Mouse (Mus musculus) heart, postnatal 0 days (tissue): ENCODE measurements at regions not wholly inside any gene's neighbourhood (a gene's known extent, or its start where the extent isn't known, plus 50 kb on each side); places are given as distances from the start of the nearest gene placed in this dataset.

Source experiments
- ATAC-seq: fragments of 200-750 bp; cut with Nextera tagmentation; 2 replicates; pipeline ENCODE4 v1.8.0; 2017; ENCODE audit warnings: low read depth, moderate number of reproducible peaks, moderate library complexity; ENCODE audit not compliant: insufficient read depth
- DNase-seq: peaks from one replicate; pipeline ENCODE4 v3.0.0-alpha.2; 2016; ENCODE audit warnings: low spot score
- H3K27ac ChIP-seq: fragments of 300-500 bp; sonication (generic); 2 replicates; pipeline ENCODE4 v1.5.1; 2014; ENCODE audit warnings: low read depth, mild to moderate bottlenecking
- H3K27me3 ChIP-seq: fragments of 300-500 bp; sonication (generic); 2 replicates; pipeline ENCODE4 v1.6.1; 2014; ENCODE audit warnings: low read length, mixed read lengths; ENCODE audit not compliant: control insufficient read depth, insufficient read depth
- H3K36me3 ChIP-seq: fragments of 300-500 bp; sonication (generic); replicated peaks from 2 replicates; pipeline ENCODE4 v1.6.1; 2014; ENCODE audit warnings: low read length, mixed read lengths; ENCODE audit not compliant: control insufficient read depth, insufficient read depth
- H3K4me1 ChIP-seq: fragments of 300-500 bp; sonication (generic); 2 replicates; pipeline ENCODE4 v1.6.1; 2014; ENCODE audit warnings: antibody characterized with exemption; ENCODE audit not compliant: control insufficient read depth, insufficient read depth
- H3K4me2 ChIP-seq: fragments of 300-500 bp; sonication (generic); 2 replicates; pipeline ENCODE4 v1.6.1; 2014; ENCODE audit warnings: low read depth, mild to moderate bottlenecking, low read length, moderate library complexity
- H3K4me3 ChIP-seq: fragments of 300-500 bp; sonication (generic); 2 replicates; pipeline ENCODE4 v1.5.1; 2014; ENCODE audit warnings: low read depth, low read length
- H3K9ac ChIP-seq: fragments of 300-500 bp; sonication (generic); replicated peaks from 2 replicates; pipeline ENCODE4 v1.6.1; 2014; ENCODE audit warnings: low read depth, low read length, mixed read lengths
- H3K9me3 ChIP-seq: fragments of 300-500 bp; sonication (generic); replicated peaks from 2 replicates; pipeline ENCODE4 v1.6.1; 2016; ENCODE audit warnings: low read length; ENCODE audit not compliant: control insufficient read depth
- CTCF ChIP-seq: IDR thresholded peaks from 2 replicates; pipeline ENCODE4 v1.5.1; 2016; ENCODE audit warnings: antibody characterized with exemption, control low read depth, low read depth
- EP300 ChIP-seq: IDR thresholded peaks from 2 replicates; pipeline ENCODE4 v1.6.1; 2016; ENCODE audit warnings: antibody characterized with exemption, low read depth
- WGBS: fragments of 180-500 bp; shearing (Covaris S2); extraction: QIAGEN DNeasy Blood & Tissue Kit; methylation state at CpG from one replicate; pipeline ENCODE4 v1.1.7; 2014; 5-methylcytosine and 5-hydroxymethylcytosine counted together

DNA sequence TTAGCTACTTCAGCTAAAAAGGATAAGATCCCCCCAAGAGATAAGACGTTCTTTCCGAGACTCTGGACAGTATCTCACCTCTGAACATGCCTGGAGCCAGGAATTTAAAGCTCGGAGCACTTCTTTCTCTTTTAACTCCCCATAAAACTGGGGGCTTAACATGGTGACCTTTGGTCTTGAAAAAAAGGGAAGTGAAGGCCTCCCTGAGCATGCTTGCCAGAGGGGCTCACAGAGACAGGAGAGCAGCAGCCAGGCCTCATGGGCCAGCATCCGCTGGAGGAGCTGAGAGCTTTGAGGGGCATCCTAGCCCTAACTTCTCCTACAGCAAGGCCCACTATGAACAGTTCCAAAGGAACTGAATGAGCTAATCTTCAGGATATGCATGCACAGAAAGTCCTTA lies 471.7 kb downstream of the Ccdc171 start:
- no peaks in the 10 kb centered on the region for H3K9me3 ChIP-seq
- 50% methylated on average over 4 of the region's 4 CpGs for WGBS
- H3K27ac ChIP-seq: no peak overlapping the region
- H3K4me1 ChIP-seq: no peaks in the 10 kb centered on the region
- H3K4me3 ChIP-seq: no peak overlapping the region
- H3K4me2 ChIP-seq: no peak overlapping the region
- DNase-seq (no peak), ATAC-seq (no peak)
- TF ChIP-seq CTCF (no peak), EP300 (no peak)
- H3K36me3 ChIP-seq: no peaks in the 10 kb centered on the region
- no peak overlapping the region for H3K9ac ChIP-seq
- H3K27me3 ChIP-seq: no peaks in the 10 kb centered on the region

DNA sequence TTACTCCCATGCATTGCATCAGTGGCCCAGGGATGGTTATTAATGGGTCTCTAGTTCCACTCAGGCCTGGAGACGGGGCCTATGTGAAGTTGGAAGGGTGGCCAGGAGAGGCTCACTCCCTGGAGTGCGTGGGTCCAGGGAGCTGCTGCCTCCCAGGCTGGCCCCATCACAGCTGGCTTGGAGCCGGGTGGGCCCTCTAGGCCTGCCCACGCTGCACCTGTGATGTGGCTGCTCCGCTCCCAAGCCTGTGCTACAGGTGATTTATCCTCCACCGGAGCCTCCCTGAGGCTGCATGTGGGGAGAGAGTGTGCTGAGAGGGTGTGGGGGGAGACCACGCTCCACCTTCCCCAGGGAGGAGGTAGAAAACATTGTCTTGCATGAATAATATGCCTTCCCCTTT lies 476.3 kb downstream of the Ccdc171 start:
- Histone ChIP-seq H3K27ac (no peak overlapping the region), H3K9ac (no peak overlapping the region)
- WGBS: 86% methylated on average over 7 of the region's 7 CpGs

DNA sequence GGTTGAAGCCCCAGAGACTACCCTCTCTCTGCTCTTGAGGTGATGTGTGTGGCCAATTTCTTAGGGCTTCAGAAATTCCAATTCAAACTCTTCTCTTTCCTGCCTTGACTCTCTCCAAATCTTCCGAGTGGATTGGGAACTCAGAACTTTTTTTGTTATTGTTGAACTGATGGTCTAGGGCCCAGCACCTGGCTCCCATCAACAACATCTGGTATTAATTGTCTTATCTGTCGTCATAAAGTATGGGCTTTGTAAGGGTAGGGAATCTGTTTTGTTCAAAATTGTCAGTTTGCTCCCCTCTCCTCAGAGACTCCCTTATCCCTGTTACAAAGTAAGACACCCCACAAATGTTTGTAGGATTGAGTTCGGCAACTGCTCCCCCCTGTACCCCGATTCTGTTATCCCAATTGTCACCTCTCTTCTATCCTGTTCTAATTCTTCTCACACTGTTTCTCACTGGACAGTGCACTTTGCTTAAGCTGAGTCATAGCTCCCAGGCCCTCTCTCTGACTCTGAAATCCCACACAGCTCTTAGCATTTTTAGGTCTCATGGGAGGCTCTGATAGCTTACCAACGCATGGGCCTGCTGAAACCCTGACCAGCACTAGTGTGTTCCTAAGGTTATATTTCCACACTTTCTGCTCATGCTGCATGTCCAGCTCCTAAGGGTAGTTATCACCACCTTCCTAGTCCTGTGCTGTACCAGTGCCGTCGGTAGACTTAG lies 478.9 kb downstream of the Ccdc171 start:
- Histone ChIP-seq H3K36me3 (no peaks in the 10 kb centered on the region), H3K4me3 (no peak overlapping the region), H3K27me3 (no peaks in the 10 kb centered on the region), H3K27ac (no peak overlapping the region), H3K4me1 (no peaks in the 10 kb centered on the region), H3K4me2 (no peak overlapping the region), H3K9me3 (no peaks in the 10 kb centered on the region), H3K9ac (no peak overlapping the region)
- DNase-seq (no peak), ATAC-seq (no peak)
- 64% methylated on average over 7 of the region's 7 CpGs for WGBS
- TF ChIP-seq CTCF (no peak), EP300 (no peak)

More for the DNA sequence above, 476.3 kb downstream of the Ccdc171 start:
- DNase-seq (no peak), ATAC-seq (no peak)
- no peak overlapping the region for H3K4me2 ChIP-seq
- no peaks in the 10 kb centered on the region for H3K9me3 ChIP-seq
- no peaks in the 10 kb centered on the region for H3K36me3 ChIP-seq
- TF ChIP-seq CTCF (no peak), EP300 (no peak)
- H3K4me3 ChIP-seq: no peak overlapping the region
- H3K27me3 ChIP-seq: no peaks in the 10 kb centered on the region
- no peaks in the 10 kb centered on the region for H3K4me1 ChIP-seq

DNA sequence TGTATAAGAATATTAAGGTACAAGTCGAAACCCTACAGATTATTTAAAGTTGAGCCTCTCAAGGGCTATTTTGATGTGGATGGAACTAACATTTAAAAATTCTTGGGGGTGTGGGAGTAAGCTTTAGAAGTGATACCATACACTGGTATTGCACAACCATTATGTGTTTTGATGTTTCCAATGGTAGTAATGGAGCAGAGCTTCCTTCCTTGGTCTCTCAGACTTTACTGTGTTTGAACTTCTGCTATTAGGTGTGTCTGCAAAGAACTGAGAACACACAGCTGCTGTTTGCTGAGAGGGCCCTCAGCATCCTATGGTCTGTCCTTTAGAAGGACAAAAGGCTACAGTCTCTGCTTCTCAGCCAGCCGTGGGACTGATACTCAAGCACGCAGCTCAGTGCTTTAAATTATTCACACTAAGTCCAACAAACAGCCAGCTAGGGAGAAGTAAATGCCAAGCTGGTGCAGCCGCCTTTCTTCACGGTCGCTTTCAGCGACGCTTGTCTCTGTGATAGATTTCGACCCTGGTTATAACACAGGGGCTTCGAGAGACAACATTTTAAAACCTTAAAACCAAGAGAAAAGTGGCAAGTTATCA lies 479.5 kb downstream of the Ccdc171 start:
- WGBS: 74% methylated on average over 10 of the region's 10 CpGs
- TF ChIP-seq EP300: no peak
- TF ChIP-seq CTCF: no peak
- Histone ChIP-seq H3K4me2 (no peak overlapping the region), H3K4me3 (no peak overlapping the region), H3K27ac (no peak overlapping the region), H3K36me3 (no peaks in the 10 kb centered on the region), H3K9me3 (no peaks in the 10 kb centered on the region), H3K9ac (no peak overlapping the region), H3K4me1 (no peaks in the 10 kb centered on the region), H3K27me3 (no peaks in the 10 kb centered on the region)
- DNase-seq: no peak
- ATAC-seq: no peak

DNA sequence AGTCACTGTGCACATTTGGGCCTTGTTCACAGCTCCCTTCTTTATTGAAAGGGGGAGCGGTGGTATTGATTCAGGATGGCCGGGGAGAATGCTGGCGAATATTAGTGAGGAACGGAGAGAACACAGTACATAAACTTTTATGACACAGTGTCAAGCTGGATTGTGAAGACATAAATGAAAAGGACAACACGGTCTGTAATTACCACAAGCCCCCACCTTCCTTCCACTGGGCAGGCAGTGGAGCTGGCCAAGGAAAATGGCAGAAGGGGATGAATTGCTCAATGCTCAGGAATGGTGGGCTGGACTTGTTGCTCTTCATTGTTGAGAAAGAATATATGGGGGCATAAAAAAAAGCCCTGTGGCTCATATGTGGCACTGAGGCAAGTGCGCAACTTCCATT lies 486.6 kb downstream of the Ccdc171 start:
- no peaks in the 10 kb centered on the region for H3K9me3 ChIP-seq
- no peak overlapping the region for H3K9ac ChIP-seq
- H3K27me3 ChIP-seq: no peaks in the 10 kb centered on the region
- H3K36me3 ChIP-seq: no peaks in the 10 kb centered on the region
- no peak for TF ChIP-seq EP300
- H3K4me1 ChIP-seq: 0 out of 2 replicates have a peak, but pooled peaks cover 3% of the 10 kb centered on the region
- 91% methylated on average over 6 of the region's 6 CpGs for WGBS
- ATAC-seq (no peak), DNase-seq (no peak)
- no peak overlapping the region for H3K4me2 ChIP-seq
- no peak overlapping the region for H3K4me3 ChIP-seq
- no peak overlapping the region for H3K27ac ChIP-seq
